Mouse (Mus musculus) lung, postnatal 0 days (tissue): ENCODE data around the gene Rhbdf2. TPM values are rescaled to one million over a fixed set of nuclear protein-coding genes. Genes with fewer than 3 reads are reported as not detected.

Source experiments
- ATAC-seq: fragments of 200-750 bp; cut with Nextera tagmentation; 2 replicates; pipeline ENCODE4 v1.8.0; 2017; ENCODE audit warnings: moderate library complexity
- DNase-seq: peaks from one replicate; pipeline ENCODE4 v3.0.0-alpha.2; 2016; ENCODE audit warnings: low spot score
- H3K27ac ChIP-seq: fragments of 300-500 bp; sonication (generic); 2 replicates; pipeline ENCODE4 v1.5.1; 2014; ENCODE audit warnings: antibody characterized with exemption, mild to moderate bottlenecking, low read length, mixed read lengths
- H3K27me3 ChIP-seq: fragments of 300-500 bp; sonication (generic); replicated peaks from 2 replicates; pipeline ENCODE4 v1.6.1; 2014; ENCODE audit warnings: low read length, mixed read lengths; ENCODE audit not compliant: insufficient read depth
- H3K36me3 ChIP-seq: fragments of 300-500 bp; sonication (generic); 2 replicates; pipeline ENCODE4 v1.6.1; 2014; ENCODE audit warnings: low read length, mixed read lengths; ENCODE audit not compliant: insufficient read depth
- H3K4me1 ChIP-seq: fragments of 300-500 bp; sonication (generic); 2 replicates; pipeline ENCODE4 v1.6.1; 2014; ENCODE audit warnings: antibody characterized with exemption, low read depth, low read length, mixed read lengths; ENCODE audit not compliant: insufficient read depth
- H3K4me2 ChIP-seq: fragments of 300-500 bp; sonication (generic); replicated peaks from 2 replicates; pipeline ENCODE4 v1.6.1; 2014; ENCODE audit warnings: low read depth, mild to moderate bottlenecking, low read length, moderate library complexity, mixed read lengths
- H3K4me3 ChIP-seq: fragments of 300-500 bp; sonication (generic); 2 replicates; pipeline ENCODE4 v1.5.1; 2014; ENCODE audit warnings: low read depth, low read length
- H3K9ac ChIP-seq: fragments of 300-500 bp; sonication (generic); replicated peaks from 2 replicates; pipeline ENCODE4 v1.6.1; 2014; ENCODE audit warnings: low read depth, mild to moderate bottlenecking
- H3K9me3 ChIP-seq: fragments of 300-500 bp; sonication (generic); 2 replicates; pipeline ENCODE4 v1.6.1; 2016; ENCODE audit warnings: low read length, mixed read lengths
- CTCF ChIP-seq: IDR thresholded peaks from 2 replicates; pipeline ENCODE4 v1.5.1; 2016; ENCODE audit warnings: antibody characterized with exemption, mild to moderate bottlenecking
- EP300 ChIP-seq: IDR thresholded peaks from 2 replicates; pipeline ENCODE4 v1.6.1; 2016; ENCODE audit warnings: antibody characterized with exemption, mild to moderate bottlenecking, control low read depth
- WGBS: fragments of 180-500 bp; shearing (Covaris S2); extraction: QIAGEN DNeasy Blood & Tissue Kit; methylation state at CpG from one replicate; pipeline ENCODE4 v1.1.7; 2014; 5-methylcytosine and 5-hydroxymethylcytosine counted together
- polyA plus RNA-seq: library from polyadenylated mRNA; unstranded; fragments of >200 nt; fragmentation: Nextera tagmentation; extraction: Ambion mirVana; gene quantifications from 2 replicates; pipeline ENCODE4 v1.2.1, GENCODE M21; 2015

The Rhbdf2 gene
- polyA plus RNA-seq, 1 experiment from 2014 or later: 23.5 TPM

DNA sequence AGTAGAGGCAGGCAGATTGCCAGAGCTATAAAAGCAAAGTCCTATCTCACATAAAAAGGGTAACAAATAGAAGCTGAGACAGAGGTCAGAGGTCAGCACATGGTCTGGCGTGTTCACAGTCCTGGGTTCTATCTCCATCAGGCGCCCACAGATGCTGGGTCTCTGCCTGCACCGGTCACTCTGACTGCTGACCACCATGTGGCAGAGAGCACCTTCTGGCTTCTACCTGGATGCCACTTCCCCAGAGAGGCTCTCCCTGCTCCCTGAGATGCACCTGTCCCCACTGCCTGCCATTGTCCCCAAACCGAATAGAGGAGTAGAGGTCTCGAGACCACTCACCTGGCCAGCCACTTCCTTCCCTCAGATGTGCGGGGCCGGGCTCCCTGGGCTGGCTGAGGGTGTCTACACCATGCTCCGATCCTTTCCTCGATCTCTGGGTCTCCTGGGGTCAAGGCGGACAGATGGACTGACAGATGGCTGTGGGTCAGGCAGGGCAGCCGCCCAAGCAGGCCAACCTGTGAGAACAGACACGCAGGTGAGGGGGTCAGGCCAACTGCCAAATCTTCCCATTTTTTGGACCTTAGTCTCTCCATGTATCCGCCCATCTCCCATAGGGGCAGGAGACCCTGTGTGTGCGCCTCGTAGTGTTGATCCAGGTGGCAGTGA, 16.7 kb downstream of the Rhbdf2 start:
- DNase-seq (no peak), ATAC-seq (no peak)
- no peak overlapping the region for H3K27ac ChIP-seq
- H3K4me3 ChIP-seq: no peak overlapping the region
- no peak for TF ChIP-seq EP300
- TF ChIP-seq CTCF: no peak
- no peak overlapping the region for H3K9ac ChIP-seq
- peaks cover 20% of the 10 kb centered on the region for H3K36me3 ChIP-seq
- no peaks in the 10 kb centered on the region for H3K27me3 ChIP-seq
- H3K4me2 ChIP-seq: no peak overlapping the region
- WGBS: 82% methylated on average over 15 of the region's 15 CpGs
- H3K9me3 ChIP-seq: no peaks in the 10 kb centered on the region
- H3K4me1 ChIP-seq: peaks cover 3% of the 10 kb centered on the region; the same call in 1 of the 2 replicates

DNA sequence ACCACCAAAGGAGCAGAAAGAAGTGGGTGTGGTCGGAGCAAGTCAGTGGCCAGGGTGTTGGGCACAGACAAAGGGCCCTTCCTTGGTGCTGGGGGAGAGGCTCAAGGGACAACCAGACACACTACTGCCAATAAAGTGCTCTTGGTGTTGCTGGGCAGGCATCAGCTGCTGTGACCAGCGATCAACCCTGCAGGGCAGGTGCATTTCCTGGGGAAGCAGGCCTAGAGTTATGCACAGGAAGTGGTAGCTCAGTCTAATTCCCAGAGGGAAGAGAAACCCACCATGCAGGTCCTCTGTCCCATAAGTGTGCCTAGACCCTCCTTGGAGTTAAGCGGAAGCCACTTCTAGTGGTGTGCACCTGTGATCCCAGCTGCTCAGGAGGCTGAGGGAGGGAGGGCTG, 19.1 kb downstream of the Rhbdf2 start:
- Histone ChIP-seq H3K9me3 (no peaks in the 10 kb centered on the region), H3K27ac (no peak overlapping the region), H3K4me2 (no peak overlapping the region), H3K4me1 (no peaks in the 10 kb centered on the region), H3K4me3 (no peak overlapping the region), H3K36me3 (peaks cover 43% of the 10 kb centered on the region), H3K27me3 (no peaks in the 10 kb centered on the region), H3K9ac (no peak overlapping the region)
- WGBS: 96% methylated on average over 3 of the region's 3 CpGs
- ATAC-seq: no peak
- no peak for DNase-seq
- no peak for TF ChIP-seq EP300
- TF ChIP-seq CTCF: no peak

- Histone ChIP-seq H3K36me3 (peaks cover 67% of the 10 kb centered on the region), H3K9ac (no peak overlapping the region), H3K4me2 (no peak overlapping the region), H3K4me3 (no peak overlapping the region), H3K4me1 (no peaks in the 10 kb centered on the region), H3K9me3 (no peaks in the 10 kb centered on the region), H3K27ac (no peak overlapping the region), H3K27me3 (no peaks in the 10 kb centered on the region)
- DNase-seq (no peak), ATAC-seq (no peak)
- TF ChIP-seq EP300 (no peak), CTCF (no peak)
- 88% methylated on average over 12 of the region's 12 CpGs for WGBS
Measured at GRCm38 (mm10) chr11:116604097-116604496, 22.7 kb downstream of the Rhbdf2 start.

DNA sequence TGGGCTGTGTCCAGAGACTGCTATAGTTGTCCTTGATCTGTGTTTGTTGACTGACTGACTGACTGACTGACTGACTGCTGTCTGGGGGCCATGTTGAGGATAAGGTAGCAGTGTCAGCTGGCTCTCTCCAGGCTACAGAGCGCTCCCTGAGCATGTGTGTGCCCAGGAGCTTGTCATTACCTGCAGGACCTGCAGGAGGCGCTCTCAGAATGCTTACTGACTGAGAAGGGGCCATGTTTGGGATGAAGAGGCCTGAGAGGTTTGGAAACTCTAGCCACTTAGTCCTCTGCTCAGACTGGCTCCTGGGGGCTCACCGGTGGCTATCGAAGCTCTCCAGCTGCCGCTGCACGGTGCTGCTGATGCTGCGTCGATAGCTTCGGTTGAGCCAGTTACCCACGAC, 23.5 kb downstream of the Rhbdf2 start:
- no peak overlapping the region for H3K4me3 ChIP-seq
- peak; percentile 55 for DNase-seq
- H3K4me1 ChIP-seq: no peaks in the 10 kb centered on the region
- 90% methylated on average over 10 of the region's 10 CpGs for WGBS
- no peak overlapping the region for H3K9ac ChIP-seq
- no peaks in the 10 kb centered on the region for H3K27me3 ChIP-seq
- no peak overlapping the region for H3K4me2 ChIP-seq
- TF ChIP-seq EP300: no peak
- peak; percentile 82 for TF ChIP-seq CTCF
- peaks cover 71% of the 10 kb centered on the region for H3K36me3 ChIP-seq
- no peaks in the 10 kb centered on the region for H3K9me3 ChIP-seq
- H3K27ac ChIP-seq: no peak overlapping the region
- ATAC-seq: peak; percentile 25; the same call in 1 of the 2 replicates

DNA sequence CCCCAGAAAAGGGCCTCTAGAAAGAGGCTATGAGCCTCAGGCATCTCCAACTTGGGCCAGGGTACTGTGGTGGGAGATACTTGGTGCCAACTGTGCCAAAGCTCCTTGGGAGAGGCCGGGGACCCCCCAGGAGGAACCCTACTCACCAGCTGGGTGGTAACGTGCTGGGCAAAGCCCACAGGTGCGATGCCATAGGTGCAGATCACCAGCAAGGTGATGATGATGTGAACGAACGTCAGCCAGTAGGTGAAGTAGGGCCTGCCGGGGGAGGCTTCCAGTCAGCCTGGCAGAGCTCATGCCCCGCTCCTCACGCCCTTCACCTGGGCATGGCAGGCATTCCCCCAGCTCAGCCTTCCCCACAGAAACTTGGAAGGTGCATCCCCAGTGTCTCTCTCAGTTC, 24.8 kb downstream of the Rhbdf2 start:
- no peak overlapping the region for H3K4me2 ChIP-seq
- DNase-seq (no peak), ATAC-seq (no peak)
- TF ChIP-seq EP300 (no peak), CTCF (no peak)
- H3K4me3 ChIP-seq: no peak overlapping the region
- no peaks in the 10 kb centered on the region for H3K9me3 ChIP-seq
- WGBS: 84% methylated on average over 8 of the region's 8 CpGs
- no peaks in the 10 kb centered on the region for H3K27me3 ChIP-seq
- H3K4me1 ChIP-seq: no peaks in the 10 kb centered on the region
- H3K36me3 ChIP-seq: peaks cover 71% of the 10 kb centered on the region
- H3K9ac ChIP-seq: no peak overlapping the region
- H3K27ac ChIP-seq: no peak overlapping the region

DNA sequence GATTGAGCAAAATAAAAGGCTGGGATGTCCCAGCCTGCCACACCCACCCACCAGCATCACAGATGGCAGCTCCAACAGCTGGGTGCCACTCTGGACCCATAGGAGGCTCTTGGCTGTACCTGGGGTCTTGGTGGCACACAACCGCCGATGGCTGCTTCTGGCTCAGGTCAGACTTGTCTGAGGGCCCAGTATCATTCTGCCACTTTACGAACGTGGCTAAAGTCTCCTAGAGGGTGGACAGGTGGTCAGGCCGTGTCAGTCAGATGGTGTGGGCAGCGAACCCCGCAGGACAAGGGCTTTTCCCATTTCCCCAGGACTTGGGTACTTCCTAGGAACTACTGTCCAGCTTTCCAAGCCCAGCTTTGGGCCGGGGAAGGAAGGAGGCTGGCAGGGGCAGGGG, 25.7 kb downstream of the Rhbdf2 start:
- H3K27me3 ChIP-seq: no peaks in the 10 kb centered on the region
- no peaks in the 10 kb centered on the region for H3K4me1 ChIP-seq
- H3K4me3 ChIP-seq: no peak overlapping the region
- no peak for DNase-seq
- H3K27ac ChIP-seq: no peak overlapping the region
- no peak overlapping the region for H3K9ac ChIP-seq
- no peak for ATAC-seq
- peaks cover 66% of the 10 kb centered on the region for H3K36me3 ChIP-seq
- WGBS: 89% methylated on average over 8 of the region's 8 CpGs
- H3K9me3 ChIP-seq: no peaks in the 10 kb centered on the region
- TF ChIP-seq EP300 (no peak), CTCF (no peak)
- no peak overlapping the region for H3K4me2 ChIP-seq
